Mouse (Mus musculus) brain, embryonic 14.5 days (tissue): Measurements from ENCODE around the gene Ube2m.

Source experiments
- CTCF ChIP-seq: fragments of 200-500 bp; IDR thresholded peaks from 2 replicates; pipeline ENCODE4 v1.5.1; 2012; ENCODE audit warnings: inconsistent platforms, mild to moderate bottlenecking, moderate library complexity, borderline replicate concordance; ENCODE audit not compliant: insufficient read depth, insufficient read length; ENCODE audit errors: extremely low read depth
- POLR2A ChIP-seq: fragments of 200-500 bp; IDR thresholded peaks from 2 replicates; pipeline ENCODE4 v1.6.1; 2012; ENCODE audit warnings: mild to moderate bottlenecking, inconsistent platforms, borderline replicate concordance; ENCODE audit not compliant: poor library complexity, insufficient read depth, insufficient read length, severe bottlenecking; ENCODE audit errors: extremely low read depth

GRCm38 (mm10) chr7:13035211-13035855, 2.7 kb downstream of the Ube2m start:
- TF ChIP-seq CTCF (no peak), POLR2A (no peak)
